8 mouse cellular contexts compared by ENCODE assay signal in genomic region chr6:134606949-134607746, GRCm38 (mm10). TPM values are rescaled to one million over a fixed set of nuclear protein-coding genes. Genes with fewer than 3 reads are reported as not detected.
DNase-seq lines count a peak whose midpoint lies in the region; ATAC-seq and TF ChIP-seq lines count a peak whose summit lies in the region.

No protein-coding gene starts in this region.

- WGBS in cerebellum, adult 2 months, result 64% methylated on average over 9 of the region's 9 CpGs
- WGBS in hindbrain, embryonic 10.5 days, result 68% methylated on average over 9 of the region's 9 CpGs
- WGBS in limb, embryonic 13.5 days, result 48% methylated on average over 9 of the region's 9 CpGs

- no peak overlapping the region for H3K27ac ChIP-seq in cerebellum, adult 2 months (ENCODE audit: insufficient read depth, low read length)
- no peak overlapping the region for H3K27ac ChIP-seq in hindbrain, embryonic 10.5 days
- peak overlapping the region; percentile 23; the same call in 1 of the 2 replicates for H3K27ac ChIP-seq in limb, embryonic 13.5 days

- no peaks in the 10 kb centered on the region for H3K4me1 ChIP-seq in cerebellum, adult 2 months (ENCODE audit: control insufficient read depth, insufficient read depth, low read length)
- H3K4me1 ChIP-seq in hindbrain, embryonic 10.5 days (replicated peaks), result 0 out of 2 replicates have a peak, but pooled peaks cover 15% of the 10 kb centered on the region
- peaks cover 33% of the 10 kb centered on the region for H3K4me1 ChIP-seq in limb, embryonic 13.5 days

- no peak for TF ChIP-seq POLR2A in cerebellum, adult 2 months (IDR thresholded peaks at IDR 0.05; ENCODE audit: borderline replicate concordance, insufficient read depth, low read length)

- no peak for DNase-seq in cerebellum, adult 2 months
- DNase-seq in 416B (ENCODE audit: low read depth), result peak; percentile 77
- peak; percentile 21 for DNase-seq in hindbrain, embryonic 10.5 days (ENCODE audit: low spot score)
- peak; percentile 30 for DNase-seq in naive thymus-derived CD4-positive, alpha-beta T cell, adult 2 months (ENCODE audit: low read depth)
- no peak for DNase-seq in ovary, postnatal 10 days (ENCODE audit: low spot score)

- peak overlapping the region; percentile 19; the same call in 1 of the 2 replicates for H3K4me2 ChIP-seq in limb, embryonic 13.5 days (replicated peaks)

- H3K36me3 ChIP-seq in hindbrain, embryonic 10.5 days, result no peaks in the 10 kb centered on the region
- H3K36me3 ChIP-seq in limb, embryonic 13.5 days, result no peaks in the 10 kb centered on the region

- H3K4me3 ChIP-seq in cerebellum, adult 2 months (replicated peaks; ENCODE audit: insufficient read depth, low read depth, low read length), result no peak overlapping the region
- no peak overlapping the region for H3K4me3 ChIP-seq in hindbrain, embryonic 10.5 days
- no peak overlapping the region for H3K4me3 ChIP-seq in limb, embryonic 13.5 days

- no peaks in the 10 kb centered on the region for H3K9me3 ChIP-seq in hindbrain, embryonic 10.5 days
- no peaks in the 10 kb centered on the region for H3K9me3 ChIP-seq in limb, embryonic 13.5 days

- no peak overlapping the region for H3K9ac ChIP-seq in limb, embryonic 13.5 days

- TF ChIP-seq CTCF in cerebellum, adult 2 months (IDR thresholded peaks at IDR 0.05; ENCODE audit: borderline replicate concordance, insufficient read depth, low read depth, low read length), result peak; percentile 55

- no peak for ATAC-seq in cerebellum, adult (ENCODE audit: insufficient number of reproducible peaks, low FRiP score, low TSS enrichment)
- peak; percentile 79; the same call in 1 of the 2 replicates for ATAC-seq in common myeloid progenitor, adult 5-6 weeks (replicated peaks; ENCODE audit: low read depth, poor library complexity, severe bottlenecking)
- ATAC-seq in limb, embryonic 13.5 days (ENCODE audit: low FRiP score, low read depth), result peak; percentile 55

- H3K27me3 ChIP-seq in cerebellum, adult 2 months (ENCODE audit: control insufficient read depth, insufficient read depth, low read length), result no peaks in the 10 kb centered on the region
- no peaks in the 10 kb centered on the region for H3K27me3 ChIP-seq in hindbrain, embryonic 10.5 days (ENCODE audit: insufficient read depth, poor library complexity, severe bottlenecking)
- H3K27me3 ChIP-seq in limb, embryonic 13.5 days, result no peaks in the 10 kb centered on the region

RNA-seq across cellular contexts. Expression of gene Mansc1, which starts 25.1 kb away (rescaled TPM):
- polyA plus RNA-seq in cerebellum, adult 2 months (2012; rRNA removed), result 8.5 and 9.1 TPM in 2 replicates
- total RNA-seq in common myeloid progenitor, adult 5-6 weeks (2017), result 4.8 and 6.1 TPM in 2 replicates
- polyA plus RNA-seq in hindbrain, embryonic 10.5 days (2016; fragmentation: Nextera tagmentation; extraction: Ambion mirVana), result 0.95 and 1.2 TPM in 2 replicates
- polyA plus RNA-seq in limb, embryonic 13.5 days (2015; fragmentation: Nextera tagmentation; extraction: Ambion mirVana), result 1.5 and 1.6 TPM in 2 replicates

RNA-seq across cellular contexts. Expression of gene Borcs5, which starts 32.2 kb away (rescaled TPM):
- polyA plus RNA-seq in cerebellum, adult 2 months (2012; rRNA removed), result 38.1 and 39.9 TPM in 2 replicates
- total RNA-seq in common myeloid progenitor, adult 5-6 weeks (2017), result 12.4 and 13.4 TPM in 2 replicates
- 20.1 and 28.7 TPM in 2 replicates for polyA plus RNA-seq in hindbrain, embryonic 10.5 days (2016; fragmentation: Nextera tagmentation; extraction: Ambion mirVana)
- polyA plus RNA-seq in limb, embryonic 13.5 days (2015; fragmentation: Nextera tagmentation; extraction: Ambion mirVana), result 20.6 and 21.5 TPM in 2 replicates

RNA-seq across cellular contexts. Expression of gene Lrp6, which starts 40.4 kb away (rescaled TPM):
- 26.1 and 28.0 TPM in 2 replicates for polyA plus RNA-seq in cerebellum, adult 2 months (2012; rRNA removed)
- total RNA-seq in common myeloid progenitor, adult 5-6 weeks (2017), result 56.0 and 56.5 TPM in 2 replicates
- polyA plus RNA-seq in hindbrain, embryonic 10.5 days (2016; fragmentation: Nextera tagmentation; extraction: Ambion mirVana), result 24.7 and 25.3 TPM in 2 replicates
- 37.5 and 37.9 TPM in 2 replicates for polyA plus RNA-seq in limb, embryonic 13.5 days (2015; fragmentation: Nextera tagmentation; extraction: Ambion mirVana)

Comparison
In these comparisons a context has a peak if more than half of its experiments do, and no peak if none do; other contexts are left out.
1. DNase-seq: peak in 416B (single experiment), hindbrain, embryonic 10.5 days (single experiment) and naive thymus-derived CD4-positive, alpha-beta T cell, adult 2 months (single experiment); none in cerebellum, adult 2 months (0 of 2) and ovary, postnatal 10 days (single experiment).